Mouse (Mus musculus) MEL (cell line): Measurements from ENCODE around the gene Rtl4.

ENCODE experiments used
- CHD2 ChIP-seq: IDR thresholded peaks from 2 replicates; pipeline ENCODE4 v1.6.1; 2011; ENCODE audit warnings: low read length, improper control_type of control experiment
- CTCF ChIP-seq, 3 experiments: IDR thresholded peaks in 2 of 3; conservative IDR thresholded peaks in 1 of 3; 2 replicates each; pipeline ENCODE4 v1.5.1; 2011 to 2012; ENCODE audit warnings: low read length in 3 of 3, low read depth in 2 of 3, mild to moderate bottlenecking in 2 of 3, improper control_type of control experiment in 1 of 3, inconsistent platforms in 1 of 3, mixed read lengths in 1 of 3, moderate library complexity in 1 of 3; ENCODE audit not compliant: control insufficient read depth in 1 of 3, insufficient read depth in 1 of 3, poor library complexity in 1 of 3, severe bottlenecking in 1 of 3
- GABPA ChIP-seq: IDR thresholded peaks from 2 replicates; pipeline ENCODE4 v1.6.1; 2012; ENCODE audit warnings: low read depth, mild to moderate bottlenecking, inconsistent platforms, low read length, improper control_type of control experiment, moderate library complexity
- GATA1 ChIP-seq: IDR thresholded peaks from 2 replicates; pipeline ENCODE4 v1.6.1; 2011; ENCODE audit warnings: low read depth, low read length, improper control_type of control experiment
- KAT2A ChIP-seq: conservative IDR thresholded peaks from 2 replicates; pipeline ENCODE4 v1.6.1; 2012; ENCODE audit warnings: low read depth, low read length, improper control_type of control experiment, inconsistent platforms
- MAX ChIP-seq: IDR thresholded peaks from 2 replicates; pipeline ENCODE4 v1.6.1; 2011; ENCODE audit warnings: low read length, improper control_type of control experiment
- POLR2A ChIP-seq, 2 experiments: IDR thresholded peaks; 2 replicates each; pipeline ENCODE4 v1.6.1; 2011 to 2012; ENCODE audit warnings: low read length in 2 of 2, mild to moderate bottlenecking in 2 of 2, control low read depth in 1 of 2, improper control_type of control experiment in 1 of 2, low read depth in 1 of 2, moderate library complexity in 1 of 2; ENCODE audit not compliant: control insufficient read depth in 1 of 2, insufficient read depth in 1 of 2, poor library complexity in 1 of 2
- RAD21 ChIP-seq: IDR thresholded peaks from 2 replicates; pipeline ENCODE4 v1.6.1; 2011; ENCODE audit warnings: mild to moderate bottlenecking, low read depth, low read length, improper control_type of control experiment
- TCF12 ChIP-seq: IDR thresholded peaks from 2 replicates; pipeline ENCODE4 v1.6.1; 2014; ENCODE audit warnings: low read depth, mild to moderate bottlenecking, inconsistent platforms, low read length, improper control_type of control experiment, moderate library complexity
- USF1 ChIP-seq: IDR thresholded peaks from 2 replicates; pipeline ENCODE4 v1.6.1; 2014; ENCODE audit warnings: low read depth, mild to moderate bottlenecking, inconsistent platforms, low read length, improper control_type of control experiment, moderate library complexity

DNA sequence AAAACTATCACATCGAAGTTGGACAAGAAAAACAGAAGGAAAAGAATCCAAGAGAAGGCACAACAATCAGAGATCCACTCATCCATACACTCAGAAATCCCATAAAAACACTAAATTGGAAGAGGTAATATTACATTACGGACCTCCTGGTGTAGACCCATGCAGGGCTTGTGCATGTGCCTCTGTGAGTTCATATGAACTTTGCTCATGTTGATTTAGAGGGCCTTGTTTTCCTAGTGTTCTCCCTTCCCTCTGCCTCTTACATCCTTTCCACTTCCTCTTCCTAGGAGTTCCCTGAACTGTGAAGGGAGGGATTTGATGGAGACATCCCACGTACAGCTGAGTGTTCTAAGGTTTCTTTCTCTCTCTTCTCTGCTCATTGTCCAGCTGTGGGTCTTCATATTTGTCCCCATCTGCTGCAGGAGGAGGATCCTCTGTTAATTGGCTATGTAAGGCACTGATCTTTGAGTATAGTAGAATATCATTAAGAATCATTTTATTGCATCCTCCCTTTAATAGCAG is 58.9 kb downstream of the Rtl4 start:
- TF ChIP-seq RAD21 (no peak), TCF12 (no peak), MAX (no peak), CTCF (IDR thresholded peaks at IDR 0.05 in 2 of 3, conservative IDR thresholded peaks at IDR 0.05 in 1 of 3; ENCODE audit: control insufficient read depth in 1 of 3, insufficient read depth in 1 of 3, low read depth in 2 of 3, low read length in 3 of 3, poor library complexity in 1 of 3, severe bottlenecking in 1 of 3) (no peak), GABPA (no peak), POLR2A (IDR thresholded peaks at IDR 0.05; ENCODE audit: control insufficient read depth in 1 of 2, insufficient read depth in 1 of 2, low read depth in 1 of 2, low read length in 2 of 2, poor library complexity in 1 of 2) (no peak), CHD2 (no peak), GATA1 (no peak), USF1 (no peak), KAT2A (no peak)
